ENCODE assay signal across 10 mouse cellular contexts in genomic region chr7:5021197-5021596, GRCm38 (mm10). TPM values are rescaled to one million over a fixed set of nuclear protein-coding genes. Genes with fewer than 3 reads are reported as not detected.
A peak's percentile ranks its signal among the peaks of the same experiment; 100 is the strongest.
DNase-seq lines count a peak whose midpoint lies in the region; ATAC-seq and TF ChIP-seq lines count a peak whose summit lies in the region.
"Had no signal": no experiment of that assay in that cellular context is flagged by ENCODE, and none has a peak within 500 bp of the region (broad histone marks: within the 10 kb centered on the region; RNA-seq: fewer than 3 reads in every experiment).

No protein-coding gene starts in this region.

- peak overlapping the region; percentile 66 for H3K4me3 ChIP-seq in kidney, embryonic 15.5 days (replicated peaks)
- peak overlapping the region; percentile 93 for H3K4me3 ChIP-seq in bone marrow macrophage, adult 2 months (ENCODE audit: insufficient read depth, low read length)
- H3K4me3 ChIP-seq in hindbrain, embryonic 15.5 days: peak overlapping the region; percentile 79
- peak overlapping the region; percentile 74 for H3K4me3 ChIP-seq in midbrain, embryonic 15.5 days

- H3K27me3 ChIP-seq in kidney, embryonic 15.5 days: no peaks in the 10 kb centered on the region
- no peaks in the 10 kb centered on the region for H3K27me3 ChIP-seq in hindbrain, embryonic 15.5 days
- H3K27me3 ChIP-seq in midbrain, embryonic 15.5 days (replicated peaks): no peaks in the 10 kb centered on the region

- no peak for TF ChIP-seq POLR2A in bone marrow macrophage, adult 2 months (IDR thresholded peaks at IDR 0.05; ENCODE audit: borderline replicate concordance, low read depth, low read length)

- TF ChIP-seq CTCF in bone marrow macrophage, adult 2 months (IDR thresholded peaks at IDR 0.05; ENCODE audit: low read depth, low read length): no peak

- DNase-seq in kidney, postnatal 36 days: no peak
- DNase-seq in layer of hippocampus, adult 8-10 months (ENCODE audit: low spot score in 2 of 2): no peak
- DNase-seq in spleen, postnatal 14 days (ENCODE audit: low spot score in 2 of 2): no peak
- no peak for DNase-seq in embryo, embryonic 11 days
- DNase-seq: spleen, adult 18-20 months had no signal

- no peak for ATAC-seq in kidney, embryonic 15.5 days (replicated peaks; ENCODE audit: low FRiP score)
- ATAC-seq in hindbrain, embryonic 15.5 days (ENCODE audit: low FRiP score, low read depth): no peak
- ATAC-seq in midbrain, embryonic 15.5 days (replicated peaks): no peak

- H3K4me2 ChIP-seq in kidney, embryonic 15.5 days: peak overlapping the region; percentile 67
- peak overlapping the region; percentile 82 for H3K4me2 ChIP-seq in hindbrain, embryonic 15.5 days
- H3K4me2 ChIP-seq in midbrain, embryonic 15.5 days: peak overlapping the region; percentile 74

- 48% methylated on average over 5 of the region's 5 CpGs for WGBS in kidney, embryonic 15.5 days
- 49% methylated on average over 5 of the region's 5 CpGs for WGBS in hindbrain, embryonic 15.5 days
- WGBS in midbrain, embryonic 15.5 days: 48% methylated on average over 5 of the region's 5 CpGs

- peak overlapping the region; percentile 81 for H3K9ac ChIP-seq in kidney, embryonic 15.5 days
- peak overlapping the region; percentile 93 for H3K9ac ChIP-seq in hindbrain, embryonic 15.5 days
- H3K9ac ChIP-seq in midbrain, embryonic 15.5 days: peak overlapping the region; percentile 81

- peaks cover 25% of the 10 kb centered on the region for H3K4me1 ChIP-seq in kidney, embryonic 15.5 days
- H3K4me1 ChIP-seq in bone marrow macrophage, adult 2 months (ENCODE audit: control insufficient read depth, insufficient read depth, low read length): peaks cover 18% of the 10 kb centered on the region
- peaks cover 18% of the 10 kb centered on the region for H3K4me1 ChIP-seq in hindbrain, embryonic 15.5 days (replicated peaks)
- peaks cover 17% of the 10 kb centered on the region for H3K4me1 ChIP-seq in midbrain, embryonic 15.5 days

- H3K36me3 ChIP-seq in kidney, embryonic 15.5 days: peaks cover 60% of the 10 kb centered on the region
- peaks cover 8% of the 10 kb centered on the region; the same call in 1 of the 2 replicates for H3K36me3 ChIP-seq in hindbrain, embryonic 15.5 days
- H3K36me3 ChIP-seq in midbrain, embryonic 15.5 days (replicated peaks): no peaks in the 10 kb centered on the region

- no peaks in the 10 kb centered on the region for H3K9me3 ChIP-seq in kidney, embryonic 15.5 days (replicated peaks)
- no peaks in the 10 kb centered on the region for H3K9me3 ChIP-seq in hindbrain, embryonic 15.5 days
- no peaks in the 10 kb centered on the region for H3K9me3 ChIP-seq in midbrain, embryonic 15.5 days

- peak overlapping the region; percentile 97 for H3K27ac ChIP-seq in kidney, embryonic 15.5 days
- H3K27ac ChIP-seq in bone marrow macrophage, adult 2 months (ENCODE audit: insufficient read depth, low read depth, low read length): peak overlapping the region; percentile 88; the same call in 1 of the 2 replicates
- peak overlapping the region; percentile 93 for H3K27ac ChIP-seq in hindbrain, embryonic 15.5 days (replicated peaks)
- peak overlapping the region; percentile 91 for H3K27ac ChIP-seq in midbrain, embryonic 15.5 days

RNA-seq across cellular contexts. Expression of gene Ccdc106, which starts 0.8 kb away (rescaled TPM):
- polyA plus RNA-seq in kidney, embryonic 15.5 days (2015; fragmentation: Nextera tagmentation; extraction: Ambion mirVana): 24.9 and 27.0 TPM in 2 replicates
- polyA plus RNA-seq in bone marrow macrophage, adult 2 months (2012; ENCODE audit: insufficient read depth, insufficient read length, missing spikeins): 0.43 and 0.61 TPM in 2 replicates
- 58.8 and 65.2 TPM in 2 replicates for polyA plus RNA-seq in hindbrain, embryonic 15.5 days (2015; fragmentation: Nextera tagmentation; extraction: Ambion mirVana)
- 64.9 and 67.8 TPM in 2 replicates for polyA plus RNA-seq in midbrain, embryonic 15.5 days (2015; fragmentation: Nextera tagmentation; extraction: Ambion mirVana)
- 10 to 100 TPM; 45.2 to 65.9 (median 56.9) TPM for total RNA-seq in layer of hippocampus, adult 8-10 months (2022)
- total RNA-seq: gastrocnemius, adult 8-10 months had no signal

RNA-seq across cellular contexts. Expression of gene Zfp865, which starts 1.0 kb away (rescaled TPM):
- 7.2 and 7.6 TPM in 2 replicates for polyA plus RNA-seq in kidney, embryonic 15.5 days (2015; fragmentation: Nextera tagmentation; extraction: Ambion mirVana)
- polyA plus RNA-seq in bone marrow macrophage, adult 2 months (2012; ENCODE audit: insufficient read depth, insufficient read length, missing spikeins): 19.8 and 30.1 TPM in 2 replicates
- polyA plus RNA-seq in hindbrain, embryonic 15.5 days (2015; fragmentation: Nextera tagmentation; extraction: Ambion mirVana): 6.0 and 7.5 TPM in 2 replicates
- 8.0 and 8.4 TPM in 2 replicates for polyA plus RNA-seq in midbrain, embryonic 15.5 days (2015; fragmentation: Nextera tagmentation; extraction: Ambion mirVana)
- 10 to 100 TPM; 37.1 to 42.5 (median 38.5) TPM for total RNA-seq in layer of hippocampus, adult 8-10 months (2022)

RNA-seq across cellular contexts. Expression of gene Gm44973, which starts 5.9 kb away (rescaled TPM):
- 1.6 and 2.5 TPM in 2 replicates for polyA plus RNA-seq in kidney, embryonic 15.5 days (2015; fragmentation: Nextera tagmentation; extraction: Ambion mirVana)
- polyA plus RNA-seq in bone marrow macrophage, adult 2 months (2012; ENCODE audit: insufficient read depth, insufficient read length, missing spikeins): not detected in 2 replicates
- 1.2 TPM in 1 of 2 replicates, not detected in the other for polyA plus RNA-seq in hindbrain, embryonic 15.5 days (2015; fragmentation: Nextera tagmentation; extraction: Ambion mirVana)
- 1.2 TPM in 1 of 2 replicates, not detected in the other for polyA plus RNA-seq in midbrain, embryonic 15.5 days (2015; fragmentation: Nextera tagmentation; extraction: Ambion mirVana)
- not detected for total RNA-seq in layer of hippocampus, adult 8-10 months (2022)
- total RNA-seq: gastrocnemius, adult 8-10 months had no signal

RNA-seq across cellular contexts. Expression of gene Fiz1, which starts 6.7 kb away (rescaled TPM):
- 46.5 and 53.1 TPM in 2 replicates for polyA plus RNA-seq in kidney, embryonic 15.5 days (2015; fragmentation: Nextera tagmentation; extraction: Ambion mirVana)
- polyA plus RNA-seq in bone marrow macrophage, adult 2 months (2012; ENCODE audit: insufficient read depth, insufficient read length, missing spikeins): 20.5 and 23.6 TPM in 2 replicates
- 41.9 and 44.6 TPM in 2 replicates for polyA plus RNA-seq in hindbrain, embryonic 15.5 days (2015; fragmentation: Nextera tagmentation; extraction: Ambion mirVana)
- polyA plus RNA-seq in midbrain, embryonic 15.5 days (2015; fragmentation: Nextera tagmentation; extraction: Ambion mirVana): 41.3 and 48.8 TPM in 2 replicates
- 10 to 100 TPM; 20.7 to 25.3 (median 24.5) TPM for total RNA-seq in layer of hippocampus, adult 8-10 months (2022)

RNA-seq across cellular contexts. Expression of gene Zfp524, which starts 7.0 kb away (rescaled TPM):
- polyA plus RNA-seq in kidney, embryonic 15.5 days (2015; fragmentation: Nextera tagmentation; extraction: Ambion mirVana): 10.4 and 12.7 TPM in 2 replicates
- polyA plus RNA-seq in bone marrow macrophage, adult 2 months (2012; ENCODE audit: insufficient read depth, insufficient read length, missing spikeins): 32.9 and 36.4 TPM in 2 replicates
- 8.1 and 9.2 TPM in 2 replicates for polyA plus RNA-seq in hindbrain, embryonic 15.5 days (2015; fragmentation: Nextera tagmentation; extraction: Ambion mirVana)
- 7.1 and 7.7 TPM in 2 replicates for polyA plus RNA-seq in midbrain, embryonic 15.5 days (2015; fragmentation: Nextera tagmentation; extraction: Ambion mirVana)
- total RNA-seq in layer of hippocampus, adult 8-10 months (2022): 1 to 10 TPM; 6.0 to 8.0 (median 6.9) TPM

Comparison
In these comparisons a context has a peak if more than half of its experiments do, and no peak if none do; other contexts are left out.
1. RNA of gene Ccdc106, which starts 0.8 kb away (polyA plus RNA-seq): 58.8 to 65.2 TPM in hindbrain, embryonic 15.5 days, 64.9 to 67.8 TPM in midbrain, embryonic 15.5 days and 24.9 to 27.0 TPM in kidney, embryonic 15.5 days; 0.43 to 0.61 TPM in bone marrow macrophage, adult 2 months; every median in the first group is over 10 times any median in the second.
2. Peak in every context shown above with its lines, with median percentiles within 50 percentile points of each other: H3K27ac ChIP-seq, H3K4me2 ChIP-seq, H3K4me3 ChIP-seq and H3K9ac ChIP-seq.